Mouse (Mus musculus) MEL (cell line): ENCODE measurements around the gene Cdca7l. TPM values are rescaled to one million over a fixed set of nuclear protein-coding genes. Genes with fewer than 3 reads are reported as not detected.

Source experiments
- DNase-seq: peaks from one replicate; pipeline ENCODE4 v3.0.0; 2011; ENCODE audit warnings: low read depth, low spot score
- H3K27ac ChIP-seq: 2 replicates; pipeline ENCODE4 v1.5.1; 2012; ENCODE audit warnings: low read depth, mild to moderate bottlenecking, control low read depth, low read length, moderate library complexity; ENCODE audit not compliant: control insufficient read depth
- H3K27me3 ChIP-seq, 2 experiments: fragments of 150-350 bp in 1 of 2; sonication (generic) in 1 of 2; 2 replicates each; pipeline ENCODE4 v1.6.1; 2012; ENCODE audit warnings: low read length in 2 of 2, mild to moderate bottlenecking in 2 of 2, improper control_type of control experiment in 1 of 2, moderate library complexity in 1 of 2; ENCODE audit not compliant: insufficient read depth in 2 of 2, control insufficient read depth in 1 of 2
- H3K36me3 ChIP-seq, 2 experiments: 2 replicates each; pipeline ENCODE4 v1.6.1; 2012 to 2014; ENCODE audit warnings: low read length in 2 of 2, improper control_type of control experiment in 1 of 2, inconsistent platforms in 1 of 2, mild to moderate bottlenecking in 1 of 2; ENCODE audit not compliant: insufficient read depth in 2 of 2, control insufficient read depth in 1 of 2
- H3K4me1 ChIP-seq, 2 experiments: fragments of 150-350 bp in 1 of 2; sonication (generic) in 1 of 2; 2 replicates each; pipeline ENCODE4 v1.6.1; 2012; ENCODE audit warnings: low read length in 2 of 2, improper control_type of control experiment in 1 of 2, mild to moderate bottlenecking in 1 of 2; ENCODE audit not compliant: insufficient read depth in 2 of 2, control insufficient read depth in 1 of 2
- H3K4me3 ChIP-seq, 2 experiments: fragments of 150-350 bp in 1 of 2; sonication (generic) in 1 of 2; 2 replicates each; pipeline ENCODE4 v1.5.1; 2012; ENCODE audit warnings: low read depth in 2 of 2, low read length in 2 of 2, mild to moderate bottlenecking in 2 of 2, moderate library complexity in 2 of 2, control low read depth in 1 of 2, improper control_type of control experiment in 1 of 2; ENCODE audit not compliant: control insufficient read depth in 1 of 2, insufficient read depth in 1 of 2
- H3K79me2 ChIP-seq: 2 replicates; pipeline ENCODE4 v1.6.1; 2012; ENCODE audit warnings: mild to moderate bottlenecking, low read length, moderate library complexity; ENCODE audit not compliant: control insufficient read depth, poor library complexity, insufficient read depth
- H3K9ac ChIP-seq: 2 replicates; pipeline ENCODE4 v1.6.1; 2012; ENCODE audit warnings: low read depth, mild to moderate bottlenecking, control low read depth, low read length, moderate library complexity; ENCODE audit not compliant: control insufficient read depth, poor library complexity, severe bottlenecking
- H3K9me3 ChIP-seq: fragments of 150-350 bp; sonication (generic); replicated peaks from 2 replicates; pipeline ENCODE4 v1.6.1; 2012; ENCODE audit warnings: mild to moderate bottlenecking, low read length, improper control_type of control experiment, moderate library complexity; ENCODE audit not compliant: insufficient read depth
- BHLHE40 ChIP-seq: IDR thresholded peaks from 2 replicates; pipeline ENCODE4 v1.6.1; 2012; ENCODE audit warnings: low read depth, mild to moderate bottlenecking, inconsistent platforms, low read length, improper control_type of control experiment, borderline replicate concordance
- CHD2 ChIP-seq: IDR thresholded peaks from 2 replicates; pipeline ENCODE4 v1.6.1; 2011; ENCODE audit warnings: low read length, improper control_type of control experiment
- CTCF ChIP-seq, 3 experiments: IDR thresholded peaks in 2 of 3; conservative IDR thresholded peaks in 1 of 3; 2 replicates each; pipeline ENCODE4 v1.5.1; 2011 to 2012; ENCODE audit warnings: low read length in 3 of 3, low read depth in 2 of 3, mild to moderate bottlenecking in 2 of 3, improper control_type of control experiment in 1 of 3, inconsistent platforms in 1 of 3, mixed read lengths in 1 of 3, moderate library complexity in 1 of 3; ENCODE audit not compliant: control insufficient read depth in 1 of 3, insufficient read depth in 1 of 3, poor library complexity in 1 of 3, severe bottlenecking in 1 of 3
- E2F4 ChIP-seq: IDR thresholded peaks from 2 replicates; pipeline ENCODE4 v1.6.1; 2011; ENCODE audit warnings: low read depth, low read length, improper control_type of control experiment, borderline replicate concordance
- ELF1 ChIP-seq: IDR thresholded peaks from 2 replicates; pipeline ENCODE4 v1.6.1; 2014; ENCODE audit warnings: low read depth, mild to moderate bottlenecking, inconsistent platforms, low read length, improper control_type of control experiment, moderate library complexity
- EP300 ChIP-seq, 2 experiments: IDR thresholded peaks; 2 replicates each; pipeline ENCODE4 v1.6.1; 2011; ENCODE audit warnings: improper control_type of control experiment in 2 of 2, low read length in 2 of 2, low read depth in 1 of 2, mild to moderate bottlenecking in 1 of 2
- ETS1 ChIP-seq: IDR thresholded peaks from 2 replicates; pipeline ENCODE4 v1.6.1; 2012; ENCODE audit warnings: low read depth, mild to moderate bottlenecking, inconsistent platforms, low read length, improper control_type of control experiment, moderate library complexity
- GABPA ChIP-seq: IDR thresholded peaks from 2 replicates; pipeline ENCODE4 v1.6.1; 2012; ENCODE audit warnings: low read depth, mild to moderate bottlenecking, inconsistent platforms, low read length, improper control_type of control experiment, moderate library complexity
- GATA1 ChIP-seq: IDR thresholded peaks from 2 replicates; pipeline ENCODE4 v1.6.1; 2011; ENCODE audit warnings: low read depth, low read length, improper control_type of control experiment
- HCFC1 ChIP-seq: IDR thresholded peaks from 2 replicates; pipeline ENCODE4 v1.6.1; 2012; ENCODE audit warnings: low read depth, mild to moderate bottlenecking, inconsistent platforms, low read length, improper control_type of control experiment, moderate library complexity
- JUND ChIP-seq: IDR thresholded peaks from 2 replicates; pipeline ENCODE4 v1.6.1; 2011; ENCODE audit warnings: low read depth, mild to moderate bottlenecking, improper control_type of control experiment, low read length
- KAT2A ChIP-seq: conservative IDR thresholded peaks from 2 replicates; pipeline ENCODE4 v1.6.1; 2012; ENCODE audit warnings: low read depth, low read length, improper control_type of control experiment, inconsistent platforms
- MAX ChIP-seq: IDR thresholded peaks from 2 replicates; pipeline ENCODE4 v1.6.1; 2011; ENCODE audit warnings: low read length, improper control_type of control experiment
- MAZ ChIP-seq: IDR thresholded peaks from 2 replicates; pipeline ENCODE4 v1.6.1; 2012; ENCODE audit warnings: low read depth, mild to moderate bottlenecking, inconsistent platforms, low read length, improper control_type of control experiment
- MEF2A ChIP-seq: IDR thresholded peaks from 2 replicates; pipeline ENCODE4 v1.6.1; 2014; ENCODE audit warnings: low read depth, mild to moderate bottlenecking, inconsistent platforms, low read length, improper control_type of control experiment; ENCODE audit not compliant: poor library complexity, insufficient replicate concordance, severe bottlenecking; ENCODE audit errors: extremely low read depth
- MXI1 ChIP-seq: IDR thresholded peaks from 2 replicates; pipeline ENCODE4 v1.6.1; 2011; ENCODE audit warnings: mild to moderate bottlenecking, low read depth, low read length, improper control_type of control experiment
- MYB ChIP-seq: IDR thresholded peaks from 2 replicates; pipeline ENCODE4 v1.6.1; 2011; ENCODE audit warnings: mild to moderate bottlenecking, low read depth, low read length, improper control_type of control experiment
- MYC ChIP-seq: IDR thresholded peaks from 2 replicates; pipeline ENCODE4 v1.6.1; 2011; ENCODE audit warnings: low read depth, mild to moderate bottlenecking, low read length, improper control_type of control experiment, moderate library complexity
- NRF1 ChIP-seq: IDR thresholded peaks from 2 replicates; pipeline ENCODE4 v1.6.1; 2014; ENCODE audit warnings: low read depth, mild to moderate bottlenecking, inconsistent platforms, low read length, improper control_type of control experiment, moderate library complexity; ENCODE audit not compliant: poor library complexity, insufficient read depth, severe bottlenecking
- POLR2AphosphoS2 ChIP-seq: IDR thresholded peaks from 2 replicates; pipeline ENCODE4 v1.6.1; 2011; ENCODE audit warnings: low read length, improper control_type of control experiment
- POLR2AphosphoS5 ChIP-seq: IDR thresholded peaks from 2 replicates; pipeline ENCODE4 v1.6.1; 2012; ENCODE audit warnings: low read depth, borderline replicate concordance, mild to moderate bottlenecking, inconsistent platforms, low read length, moderate library complexity, mixed read lengths
- RAD21 ChIP-seq: IDR thresholded peaks from 2 replicates; pipeline ENCODE4 v1.6.1; 2011; ENCODE audit warnings: mild to moderate bottlenecking, low read depth, low read length, improper control_type of control experiment
- RCOR1 ChIP-seq: IDR thresholded peaks from 2 replicates; pipeline ENCODE4 v1.6.1; 2012; ENCODE audit warnings: low read depth, mild to moderate bottlenecking, inconsistent platforms, low read length, improper control_type of control experiment
- SIN3A ChIP-seq: IDR thresholded peaks from 2 replicates; pipeline ENCODE4 v1.6.1; 2012; ENCODE audit warnings: low read length, improper control_type of control experiment, inconsistent platforms
- SMC3 ChIP-seq: IDR thresholded peaks from 2 replicates; pipeline ENCODE4 v1.6.1; 2011; ENCODE audit warnings: low read depth, low read length, improper control_type of control experiment
- TBP ChIP-seq: IDR thresholded peaks from 2 replicates; pipeline ENCODE4 v1.8.0; 2011; ENCODE audit warnings: low read depth, low read length, improper control_type of control experiment
- USF1 ChIP-seq: IDR thresholded peaks from 2 replicates; pipeline ENCODE4 v1.6.1; 2014; ENCODE audit warnings: low read depth, mild to moderate bottlenecking, inconsistent platforms, low read length, improper control_type of control experiment, moderate library complexity
- USF2 ChIP-seq, 2 experiments: IDR thresholded peaks; 2 replicates each; pipeline ENCODE4 v1.6.1; 2011 to 2012; ENCODE audit warnings: improper control_type of control experiment in 2 of 2, low read length in 2 of 2, borderline replicate concordance in 1 of 2, inconsistent platforms in 1 of 2, low read depth in 1 of 2, mild to moderate bottlenecking in 1 of 2; ENCODE audit not compliant: insufficient read depth in 1 of 2
- ZC3H11A ChIP-seq: IDR thresholded peaks from 2 replicates; pipeline ENCODE4 v1.6.1; 2012; ENCODE audit warnings: low read depth, mild to moderate bottlenecking, inconsistent platforms, low read length, improper control_type of control experiment
- ZKSCAN1 ChIP-seq: IDR thresholded peaks from 2 replicates; pipeline ENCODE4 v1.6.1; 2012; ENCODE audit warnings: low read depth, mild to moderate bottlenecking, inconsistent platforms, low read length, improper control_type of control experiment, moderate library complexity
- ZMIZ1 ChIP-seq: IDR thresholded peaks from 2 replicates; pipeline ENCODE4 v1.6.1; 2012; ENCODE audit warnings: low read depth, mild to moderate bottlenecking, inconsistent platforms, low read length, improper control_type of control experiment, moderate library complexity
- ZNF384 ChIP-seq: IDR thresholded peaks from 2 replicates; pipeline ENCODE4 v1.6.1; 2012; ENCODE audit warnings: low read depth, mild to moderate bottlenecking, inconsistent platforms, low read length, improper control_type of control experiment
- polyA plus RNA-seq, 2 experiments: library from polyadenylated mRNA; stranded (reverse) in 1 of 2; unstranded in 1 of 2; fragments of >175 nt in 1 of 2; fragments of >200 nt in 1 of 2; gene quantifications; 2 replicates each; pipeline versions ENCODE4 v1.2.1 to v1.2.4; 2012; ENCODE audit warnings: low replicate concordance in 2 of 2, low read depth in 1 of 2; ENCODE audit not compliant: insufficient read length in 2 of 2, insufficient read depth in 1 of 2, missing spikeins in 1 of 2
- total RNA-seq: library from RNA; depleted of rRNA; stranded (reverse); fragments of 300-350 nt; gene quantifications from 2 replicates; pipeline ENCODE4 v1.2.3, GENCODE M21; 2012

Gene Cdca7l
- total and polyA plus RNA-seq, 3 experiments: 93.3 to 1,920 (median 99.6) TPM

DNA sequence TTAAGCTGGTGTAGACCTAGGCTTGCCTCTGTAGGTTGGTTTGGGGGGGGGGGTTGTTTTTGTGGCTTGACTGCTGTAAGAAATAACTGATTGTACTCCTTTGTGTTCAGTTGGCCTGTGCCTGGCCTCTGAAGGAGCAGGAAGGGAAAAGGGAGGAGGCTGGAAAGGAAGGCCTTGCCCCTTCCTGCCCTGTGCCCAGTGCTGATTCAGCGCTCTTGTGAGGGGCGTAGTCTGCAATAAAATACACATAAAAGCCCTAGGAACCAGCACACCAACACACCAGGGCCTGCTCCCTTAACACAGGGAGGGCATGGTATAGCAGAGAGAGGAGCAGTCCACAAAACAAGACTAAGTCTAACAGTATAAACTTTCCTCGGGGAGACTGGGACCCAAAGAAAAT is 40.8 kb upstream of the Cdca7l start:
- no peak for DNase-seq
- Histone ChIP-seq H3K9ac (no peak overlapping the region), H3K27me3 (no peaks in the 10 kb centered on the region), H3K79me2 (no peaks in the 10 kb centered on the region), H3K9me3 (no peaks in the 10 kb centered on the region), H3K4me3 (no peak overlapping the region), H3K4me1 (no peaks in the 10 kb centered on the region), H3K36me3 (no peaks in the 10 kb centered on the region), H3K27ac (no peak overlapping the region)
- TF ChIP-seq MYC (no peak), SIN3A (no peak), ELF1 (no peak), USF1 (no peak), GABPA (no peak), USF2 (IDR thresholded peaks at IDR 0.05; ENCODE audit: borderline replicate concordance in 1 of 2, insufficient read depth in 1 of 2, low read depth in 1 of 2, low read length in 2 of 2) (no peak), TBP (no peak), CHD2 (no peak), BHLHE40 (no peak), ZMIZ1 (no peak), NRF1 (no peak), EP300 (IDR thresholded peaks at IDR 0.05; ENCODE audit: low read depth in 1 of 2, low read length in 2 of 2) (no peak), GATA1 (no peak), ZC3H11A (no peak), MAZ (no peak), MYB (no peak), MAX (no peak), ETS1 (no peak), MEF2A (no peak), RCOR1 (no peak)

DNA sequence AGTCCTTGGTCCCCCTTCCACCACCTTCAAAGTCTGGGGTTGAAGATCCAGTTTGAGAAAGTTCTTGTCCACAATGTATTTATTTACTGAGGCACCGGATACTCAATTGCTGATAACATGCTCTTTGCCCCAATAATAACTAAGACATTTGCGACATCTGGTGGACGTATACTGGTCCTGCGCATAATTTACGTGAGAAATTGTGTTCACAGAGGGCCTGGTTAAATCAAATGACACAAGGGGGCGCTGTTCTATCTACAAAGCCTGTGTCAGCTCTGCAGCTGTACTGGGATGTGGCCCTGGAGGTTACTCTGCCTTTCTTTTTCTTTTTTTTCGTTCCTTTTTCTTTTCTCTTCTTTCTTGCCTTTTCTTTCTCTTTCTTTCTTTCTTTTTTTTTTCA is 39.2 kb upstream of the Cdca7l start:
- peak; percentile 89 for DNase-seq
- Histone ChIP-seq H3K4me3 (no peak overlapping the region), H3K27ac (no peak overlapping the region), H3K9me3 (no peaks in the 10 kb centered on the region), H3K79me2 (no peaks in the 10 kb centered on the region), H3K27me3 (no peaks in the 10 kb centered on the region), H3K36me3 (no peaks in the 10 kb centered on the region)
- no peak for TF ChIP-seq MAZ
- TF ChIP-seq ZC3H11A: peak; percentile 85
- peak in 2 of 3 experiments; percentile 77 to 86; a peak in 5 of 6 replicates for TF ChIP-seq CTCF (IDR thresholded peaks at IDR 0.05 in 2 of 3, conservative IDR thresholded peaks at IDR 0.05 in 1 of 3; ENCODE audit: control insufficient read depth in 1 of 3, insufficient read depth in 1 of 3, low read depth in 2 of 3, low read length in 3 of 3, poor library complexity in 1 of 3, severe bottlenecking in 1 of 3)
- no peak for TF ChIP-seq ELF1
- TF ChIP-seq HCFC1: 0 out of 2 replicates have a peak, but pooled peaks have one; percentile 12
- TF ChIP-seq TBP: 0 out of 2 replicates have a peak, but pooled peaks have one; percentile 33
- TF ChIP-seq ZNF384: peak; percentile 18; the same call in 1 of the 2 replicates
- no peak for TF ChIP-seq POLR2AphosphoS5
- TF ChIP-seq MYC: no peak
- no peak for TF ChIP-seq E2F4
- no peak for TF ChIP-seq ZKSCAN1
- no peak for TF ChIP-seq ZMIZ1
- TF ChIP-seq JUND: peak; percentile 54; the same call in 1 of the 2 replicates
- no peak for TF ChIP-seq MXI1
- peak; percentile 69 for TF ChIP-seq GATA1
- TF ChIP-seq KAT2A: no peak
- TF ChIP-seq POLR2AphosphoS2: no peak
- peak; percentile 93 for TF ChIP-seq RAD21
- TF ChIP-seq SMC3: peak; percentile 96
- TF ChIP-seq GABPA: no peak
- TF ChIP-seq, all 39 proteins: peak for 9
- no peaks in the 10 kb centered on the region for H3K4me1 ChIP-seq
- H3K9ac ChIP-seq: no peak overlapping the region
